Mouse (Mus musculus) brain, embryonic 14.5 days (tissue): ENCODE data around the gene Thada. TPM values are rescaled to one million over a fixed set of nuclear protein-coding genes. Genes with fewer than 3 reads are reported as not detected.

Experiments
- DNase-seq: peaks from one replicate; pipeline ENCODE4 v3.0.0-alpha.2; 2011; ENCODE audit warnings: low read depth
- CTCF ChIP-seq: fragments of 200-500 bp; IDR thresholded peaks from 2 replicates; pipeline ENCODE4 v1.5.1; 2012; ENCODE audit warnings: inconsistent platforms, mild to moderate bottlenecking, moderate library complexity, borderline replicate concordance; ENCODE audit not compliant: insufficient read depth, insufficient read length; ENCODE audit errors: extremely low read depth
- POLR2A ChIP-seq: fragments of 200-500 bp; IDR thresholded peaks from 2 replicates; pipeline ENCODE4 v1.6.1; 2012; ENCODE audit warnings: mild to moderate bottlenecking, inconsistent platforms, borderline replicate concordance; ENCODE audit not compliant: poor library complexity, insufficient read depth, insufficient read length, severe bottlenecking; ENCODE audit errors: extremely low read depth
- polyA plus RNA-seq: library from polyadenylated mRNA; depleted of rRNA; stranded (reverse); fragments of >200 nt; gene quantifications from 2 replicates; pipeline ENCODE4 v1.2.3, GENCODE M21; 2012

Gene Thada
- polyA plus RNA-seq, 1 experiment: 10.2 TPM

DNA sequence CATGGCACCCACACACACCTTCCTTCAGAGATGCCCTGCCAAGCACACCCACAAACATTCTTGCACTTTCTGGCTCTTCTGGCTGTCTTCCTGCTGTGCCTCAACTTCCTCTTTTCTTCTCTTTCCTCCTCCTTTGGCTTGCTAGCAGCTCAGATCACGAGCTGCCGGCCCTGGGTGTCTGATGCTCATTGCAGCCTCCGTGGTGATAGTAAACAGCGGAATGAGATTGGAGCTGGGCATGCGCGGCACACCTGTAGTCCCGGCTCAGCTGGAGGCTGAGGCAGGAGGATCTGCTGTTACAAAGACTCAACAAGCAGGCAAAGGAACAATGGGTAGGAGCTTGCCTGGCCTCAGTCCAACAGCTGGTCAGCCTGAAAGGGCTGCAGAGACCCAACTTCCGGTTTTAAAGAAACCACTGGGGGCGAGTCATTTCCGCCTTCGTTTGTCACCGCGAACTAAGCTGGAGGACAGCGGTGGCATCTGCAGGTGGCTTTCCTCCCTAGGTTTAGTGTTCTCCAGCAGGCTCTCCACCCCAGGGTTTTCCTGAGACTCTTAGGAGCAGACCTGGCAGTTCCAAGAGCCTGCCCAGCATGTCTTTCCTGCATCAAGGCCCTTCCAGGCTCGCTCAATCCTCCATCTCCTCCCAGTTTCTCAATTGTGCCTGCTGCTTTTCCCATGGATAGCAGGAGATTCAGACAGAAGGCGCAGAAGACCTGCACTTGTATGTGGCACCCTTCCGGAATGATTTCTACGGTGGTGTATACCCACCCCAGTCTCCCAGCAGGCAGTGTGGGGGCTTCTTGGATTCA, 284.3 kb downstream of the Thada start:
- no peak for TF ChIP-seq CTCF
- TF ChIP-seq POLR2A: no peak
- no peak for DNase-seq

DNA sequence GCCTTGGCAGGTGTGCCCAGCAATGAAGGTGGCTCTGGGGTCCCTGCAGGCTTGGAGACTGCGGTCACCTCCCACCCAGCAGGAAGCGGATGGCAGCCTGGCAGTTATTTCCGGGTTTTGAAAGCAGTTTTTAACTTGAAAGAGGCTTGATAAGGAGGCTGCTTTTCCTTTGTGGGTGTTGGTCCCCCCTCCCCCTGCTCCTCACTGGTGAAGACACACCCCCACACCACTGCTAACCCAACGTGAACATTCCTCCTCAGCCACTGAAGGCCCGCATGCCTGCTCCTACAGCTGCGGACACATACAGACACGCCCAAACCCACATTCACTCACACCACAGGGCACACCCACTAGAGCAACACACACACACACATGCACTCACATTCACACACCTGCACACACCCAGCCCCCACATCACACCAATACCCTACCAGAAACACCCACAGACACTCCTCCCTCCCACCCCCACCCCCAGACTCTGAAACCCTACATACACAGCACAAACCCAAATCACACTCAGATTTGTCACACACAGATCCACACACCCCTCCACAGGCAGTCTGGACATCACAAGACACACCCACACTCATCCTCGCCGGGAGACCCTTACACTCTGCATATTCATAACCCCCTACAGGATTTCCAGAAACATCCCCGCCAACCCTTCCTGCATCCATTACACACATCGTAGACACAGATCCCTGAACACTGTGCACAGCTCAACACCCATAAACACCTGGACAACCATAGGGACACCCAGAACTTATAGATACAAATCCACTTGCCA, 285.1 kb downstream of the Thada start:
- TF ChIP-seq POLR2A (no peak), CTCF (no peak)
- no peak for DNase-seq

DNA sequence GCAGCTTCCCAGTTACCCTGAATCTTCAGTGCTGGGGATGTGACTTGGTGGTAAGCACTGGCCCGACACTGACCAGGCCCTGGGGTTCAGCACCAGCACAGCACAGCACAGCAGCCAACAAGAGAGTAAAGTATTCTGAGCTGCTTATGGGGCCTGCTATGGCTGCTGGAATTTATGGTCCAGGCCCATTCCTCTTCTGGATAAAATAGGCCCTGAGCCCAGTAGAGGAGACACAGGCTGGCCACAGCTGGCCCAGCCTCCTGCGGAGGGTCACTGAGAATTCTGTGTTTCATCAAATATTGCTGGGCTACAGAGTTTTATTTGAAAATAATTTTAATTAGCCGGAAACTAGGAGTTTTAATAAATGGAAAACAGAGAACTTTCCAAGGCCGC, 286.0 kb downstream of the Thada start:
- no peak for TF ChIP-seq POLR2A
- no peak for TF ChIP-seq CTCF
- no peak for DNase-seq

DNA sequence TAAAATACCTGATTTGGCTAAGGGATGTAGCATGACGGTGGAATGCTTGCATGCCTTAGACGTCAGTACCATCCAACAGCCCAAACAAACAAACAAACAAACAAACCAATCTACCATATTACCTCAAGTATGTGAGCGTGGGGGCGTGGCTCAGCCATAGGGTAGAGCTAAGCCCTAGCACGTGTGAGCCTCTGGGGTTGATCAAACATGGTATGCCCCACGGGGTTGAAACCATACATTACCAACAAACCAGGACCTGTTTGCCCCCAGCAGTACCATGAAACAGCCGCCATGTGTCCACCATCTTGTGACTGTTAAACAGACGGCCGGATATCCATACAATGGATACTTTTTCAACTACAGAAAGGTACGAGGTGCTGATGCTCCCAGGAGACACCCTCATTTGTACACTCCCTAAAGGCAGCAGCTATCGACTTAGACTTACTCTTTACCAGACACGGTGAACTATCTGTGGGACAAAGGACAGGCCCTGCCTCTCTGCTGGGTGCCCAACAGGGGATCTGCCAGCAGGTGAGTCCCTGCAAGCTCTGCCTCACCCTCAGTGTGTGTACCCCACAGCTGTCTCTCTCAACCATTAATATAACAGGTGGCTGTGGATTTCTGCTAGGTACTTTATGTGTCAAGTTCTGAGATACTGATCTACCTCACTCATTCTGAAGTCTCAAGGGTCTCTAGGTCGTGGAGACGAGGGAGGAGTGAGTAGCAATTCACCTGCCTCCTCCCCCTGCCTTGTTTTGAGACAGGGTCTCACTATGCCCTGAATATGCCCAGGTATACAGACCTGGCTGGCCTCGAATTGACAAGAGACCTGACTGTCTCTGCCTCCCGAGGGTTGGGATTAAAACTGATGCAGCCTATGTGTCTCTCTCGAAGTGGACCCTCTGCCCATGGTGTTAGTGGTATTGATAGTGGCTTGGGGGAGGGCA, 286.7 kb downstream of the Thada start:
- DNase-seq: no peak
- TF ChIP-seq POLR2A (no peak), CTCF (no peak)

DNA sequence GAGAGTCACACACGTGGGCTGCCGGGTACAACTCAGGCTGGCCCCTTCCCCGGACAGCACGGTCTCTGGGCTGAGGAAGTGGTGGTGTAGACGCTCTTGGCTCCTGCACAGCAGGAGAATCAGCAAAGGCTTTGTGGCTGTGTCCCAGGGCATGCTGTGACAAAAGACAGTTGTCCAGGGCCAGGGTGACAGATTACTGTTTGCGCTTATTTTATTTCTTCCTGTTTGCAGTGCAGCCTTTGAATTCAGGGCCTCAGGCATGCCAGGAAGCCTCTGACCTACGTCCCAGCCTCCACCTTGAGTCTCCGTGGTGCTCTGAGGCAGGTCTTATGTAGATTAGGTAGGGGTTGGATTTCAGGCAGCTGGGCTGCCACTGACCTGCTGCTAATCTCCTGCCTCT, 288.5 kb downstream of the Thada start:
- DNase-seq: no peak
- TF ChIP-seq CTCF: no peak
- no peak for TF ChIP-seq POLR2A

DNA sequence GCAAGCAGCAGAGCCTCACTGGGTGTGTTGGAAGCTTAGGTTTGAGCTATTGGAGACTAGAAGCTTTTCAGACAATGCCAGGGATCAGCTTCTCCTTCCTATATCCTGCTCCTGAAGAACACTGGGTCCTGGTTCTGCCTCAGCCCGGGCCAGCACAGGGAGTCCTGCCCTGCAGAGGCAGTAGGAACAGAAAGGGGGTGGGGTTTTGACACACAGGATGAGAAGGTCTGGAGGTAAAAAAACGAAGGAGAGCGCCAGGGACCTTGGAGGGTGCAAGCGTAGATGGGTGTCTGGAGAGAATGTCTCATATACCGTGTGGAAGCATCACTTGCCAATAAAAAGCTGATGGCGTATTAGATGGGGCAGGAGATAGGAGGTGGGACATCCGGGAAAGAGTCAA, 289.6 kb downstream of the Thada start:
- no peak for DNase-seq

DNA sequence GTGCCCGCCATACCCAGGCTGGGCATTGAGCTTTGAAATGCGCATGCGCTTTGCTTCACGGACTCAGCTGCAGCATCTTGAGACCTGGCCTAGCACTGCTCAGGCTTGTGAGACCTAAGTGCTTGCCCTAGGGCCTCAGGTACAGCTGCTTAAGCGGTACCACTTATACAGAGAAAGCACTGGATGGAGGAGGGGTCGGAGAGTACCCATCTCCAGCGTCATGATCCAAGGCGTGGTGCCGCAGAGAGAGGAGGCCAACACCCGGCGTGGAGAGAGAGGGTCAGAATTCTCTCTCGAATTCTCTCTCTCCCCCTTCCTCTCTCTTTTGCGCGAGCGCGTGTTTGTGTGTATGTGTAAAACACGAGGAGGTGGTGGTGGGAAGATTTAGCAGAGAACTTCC, 290.8 kb downstream of the Thada start:
- no peak for TF ChIP-seq POLR2A
- no peak for DNase-seq

More for the DNA sequence above, 289.6 kb downstream of the Thada start:
- TF ChIP-seq POLR2A (no peak), CTCF (no peak)

DNA sequence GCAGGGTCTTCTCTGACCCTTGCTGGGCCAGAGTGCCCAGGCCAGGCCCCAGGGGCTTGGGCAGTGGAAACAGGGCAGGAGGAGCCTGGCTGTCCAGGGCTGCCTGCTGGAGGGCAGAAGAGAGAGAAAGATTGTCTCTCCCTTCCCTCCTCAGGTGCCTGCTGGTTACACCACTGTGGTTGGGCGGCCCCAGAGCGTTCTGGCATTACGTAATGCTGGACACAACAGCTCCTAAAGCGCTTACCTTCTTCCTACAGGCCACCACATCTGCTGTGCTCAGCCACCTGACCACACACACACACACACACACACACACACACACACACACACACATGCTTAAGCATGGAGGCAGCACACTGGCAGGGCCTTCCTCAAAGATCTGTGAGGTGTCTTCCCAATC, 298.6 kb downstream of the Thada start:
- DNase-seq: no peak
- TF ChIP-seq POLR2A (no peak), CTCF (no peak)

DNA sequence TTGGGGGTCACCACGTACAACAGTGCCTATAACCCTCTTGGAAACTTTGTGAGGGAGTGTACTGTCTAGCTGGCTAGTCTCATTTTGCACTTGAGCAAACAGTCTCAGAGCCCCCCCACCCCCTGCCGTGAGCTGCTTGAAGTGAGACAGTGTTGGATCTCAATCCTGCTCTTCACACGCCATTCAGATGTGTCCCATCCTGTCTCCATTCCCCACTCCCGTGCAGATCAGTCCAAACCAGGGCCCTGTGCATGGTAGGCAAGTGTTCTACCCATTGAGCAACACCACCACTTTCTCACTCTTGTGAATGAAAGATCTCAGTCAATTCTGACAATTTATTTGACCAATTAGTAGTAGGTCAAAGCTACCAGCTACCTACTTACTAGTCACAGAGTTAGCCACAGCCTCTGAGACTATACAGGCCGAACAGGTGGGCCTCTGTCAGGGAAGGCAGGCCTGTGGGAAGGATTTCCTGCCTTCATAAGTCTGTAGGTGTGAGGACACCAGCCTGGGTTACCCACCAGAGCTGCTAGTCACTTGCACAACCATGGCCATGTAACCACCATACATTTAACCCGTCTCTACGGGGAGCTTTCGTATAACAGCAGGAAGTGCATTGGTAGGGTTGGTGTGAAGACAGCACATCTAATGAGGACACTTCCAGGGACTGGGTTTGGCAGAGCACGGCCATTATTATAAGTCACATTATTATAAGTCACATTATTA, 299.7 kb downstream of the Thada start:
- TF ChIP-seq POLR2A (no peak), CTCF (no peak)
- no peak for DNase-seq

DNA sequence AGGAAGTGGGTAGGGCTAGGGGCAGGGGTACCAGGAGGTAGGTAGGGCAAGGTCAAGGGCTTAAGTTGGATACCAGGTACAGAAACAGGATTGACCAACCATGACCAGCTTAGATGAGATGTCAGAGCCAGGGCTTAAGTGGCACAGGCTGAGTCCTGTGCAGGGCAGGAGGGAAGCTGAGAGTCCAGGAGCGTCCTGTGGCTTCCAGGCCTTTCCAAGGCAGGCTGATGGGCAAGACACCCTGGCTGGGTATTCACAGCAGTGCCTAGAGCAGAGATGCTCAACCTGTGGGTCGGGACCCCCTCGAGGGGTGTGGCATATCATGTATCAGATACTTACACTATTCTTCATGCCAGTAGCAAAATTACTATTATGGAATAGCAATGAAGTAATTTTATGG, 300.3 kb downstream of the Thada start:
- no peak for DNase-seq
- TF ChIP-seq CTCF (no peak), POLR2A (no peak)

DNA sequence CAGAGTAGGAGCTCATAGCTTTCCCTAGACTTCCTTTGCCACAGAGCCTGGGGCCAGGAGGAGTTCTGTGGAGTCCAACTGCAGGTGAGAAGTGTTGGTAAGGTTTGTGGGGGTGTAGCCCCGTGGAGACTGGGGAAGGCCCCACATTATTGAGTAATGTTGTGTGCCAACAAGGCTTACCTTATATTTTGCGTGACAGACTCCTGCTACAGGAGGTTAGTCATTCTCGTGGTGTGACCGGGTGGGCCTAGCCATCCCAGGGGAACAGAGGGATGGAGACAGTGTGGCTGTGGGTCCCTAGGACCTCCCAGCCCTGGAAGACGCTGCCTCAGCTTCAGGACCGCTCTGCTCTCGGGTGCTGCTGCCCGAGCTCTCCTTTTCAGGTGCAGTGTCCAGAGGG, 301.9 kb downstream of the Thada start:
- TF ChIP-seq CTCF (no peak), POLR2A (no peak)
- DNase-seq: no peak

DNA sequence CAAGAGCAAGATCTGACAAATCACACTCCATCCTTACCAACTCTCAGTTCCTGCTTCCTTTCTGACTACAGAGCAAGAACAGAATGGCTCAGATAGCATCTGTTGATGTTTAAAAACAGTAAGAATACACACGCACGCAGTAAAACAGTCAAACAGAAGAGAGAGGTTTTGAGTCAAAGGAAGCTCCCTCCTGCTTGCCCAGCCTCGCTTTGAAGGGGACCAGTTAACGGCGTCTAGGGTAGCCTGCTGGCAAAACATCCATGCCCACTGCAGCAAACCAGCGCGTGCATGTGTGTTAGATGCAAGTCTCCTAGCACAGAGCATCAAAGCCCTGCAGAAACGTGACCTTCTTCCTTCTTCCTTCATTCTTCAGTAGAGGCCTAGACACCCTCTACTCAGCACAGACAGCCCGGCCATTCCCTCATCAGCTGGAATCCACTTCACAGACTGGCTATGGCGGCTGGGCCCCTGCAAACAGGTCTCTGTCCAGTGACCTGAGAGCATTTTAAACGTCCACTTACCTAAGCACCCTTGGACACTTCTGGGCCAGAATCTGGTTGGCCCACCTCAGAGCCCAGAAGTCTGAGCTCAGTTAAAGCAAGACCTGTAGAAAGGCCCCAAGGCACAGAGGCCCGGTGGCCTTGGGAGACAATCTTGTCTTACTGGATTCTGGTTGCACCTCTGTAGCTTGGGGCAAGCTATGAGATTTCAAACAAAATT, 302.8 kb downstream of the Thada start:
- no peak for TF ChIP-seq POLR2A
- no peak for TF ChIP-seq CTCF
- no peak for DNase-seq
